Mouse (Mus musculus) cortical plate, adult 2 months (tissue): ENCODE data around the gene Adgrg3.

Experiments used
- CTCF ChIP-seq: fragments of 200-500 bp; IDR thresholded peaks from 2 replicates; pipeline ENCODE4 v1.5.1; 2011; ENCODE audit warnings: mild to moderate bottlenecking, control low read depth, low read length; ENCODE audit not compliant: insufficient read depth; ENCODE audit errors: extremely low read depth
- POLR2A ChIP-seq: fragments of 200-500 bp; IDR thresholded peaks from 2 replicates; pipeline ENCODE4 v1.6.1; 2011; ENCODE audit warnings: mild to moderate bottlenecking, low read length, control low read depth; ENCODE audit not compliant: insufficient read depth; ENCODE audit errors: extremely low read depth

DNA sequence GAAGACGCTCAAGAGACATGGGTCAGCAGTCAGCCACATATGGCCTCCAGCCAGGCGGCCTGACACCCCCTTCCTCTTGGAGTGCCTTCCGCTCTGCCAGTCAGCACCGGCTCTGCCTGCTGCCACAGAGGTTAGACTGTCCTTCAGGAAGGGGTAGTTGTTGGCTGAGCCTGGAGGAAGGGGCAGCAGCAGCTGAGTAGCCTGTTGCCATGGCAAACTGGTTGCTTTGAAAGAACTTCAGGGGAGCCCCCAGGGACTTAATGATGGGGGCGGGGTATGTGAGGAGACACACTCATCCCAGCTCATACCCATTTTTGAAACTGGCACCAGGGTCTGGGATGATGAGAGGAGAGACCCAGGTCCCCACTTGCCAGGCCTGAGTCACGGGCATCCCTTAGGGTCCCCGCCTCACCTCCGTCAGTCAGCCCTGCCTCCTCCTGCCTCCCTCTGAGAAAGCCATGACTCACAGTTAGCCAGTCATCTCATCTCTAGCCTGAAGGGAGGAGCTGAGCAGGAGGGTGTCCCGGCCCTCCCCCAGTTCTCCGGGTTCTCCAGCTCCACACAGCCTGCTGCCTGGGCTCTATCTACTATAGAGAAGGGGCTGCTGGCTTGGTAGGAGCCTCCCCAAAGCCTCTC, 33.5 kb upstream of the Adgrg3 start:
- no peak for TF ChIP-seq CTCF
- TF ChIP-seq POLR2A: peak; percentile 57; the same call in 1 of the 2 replicates
